11 mouse cellular contexts compared by ENCODE assay signal in the genomic region with DNA sequence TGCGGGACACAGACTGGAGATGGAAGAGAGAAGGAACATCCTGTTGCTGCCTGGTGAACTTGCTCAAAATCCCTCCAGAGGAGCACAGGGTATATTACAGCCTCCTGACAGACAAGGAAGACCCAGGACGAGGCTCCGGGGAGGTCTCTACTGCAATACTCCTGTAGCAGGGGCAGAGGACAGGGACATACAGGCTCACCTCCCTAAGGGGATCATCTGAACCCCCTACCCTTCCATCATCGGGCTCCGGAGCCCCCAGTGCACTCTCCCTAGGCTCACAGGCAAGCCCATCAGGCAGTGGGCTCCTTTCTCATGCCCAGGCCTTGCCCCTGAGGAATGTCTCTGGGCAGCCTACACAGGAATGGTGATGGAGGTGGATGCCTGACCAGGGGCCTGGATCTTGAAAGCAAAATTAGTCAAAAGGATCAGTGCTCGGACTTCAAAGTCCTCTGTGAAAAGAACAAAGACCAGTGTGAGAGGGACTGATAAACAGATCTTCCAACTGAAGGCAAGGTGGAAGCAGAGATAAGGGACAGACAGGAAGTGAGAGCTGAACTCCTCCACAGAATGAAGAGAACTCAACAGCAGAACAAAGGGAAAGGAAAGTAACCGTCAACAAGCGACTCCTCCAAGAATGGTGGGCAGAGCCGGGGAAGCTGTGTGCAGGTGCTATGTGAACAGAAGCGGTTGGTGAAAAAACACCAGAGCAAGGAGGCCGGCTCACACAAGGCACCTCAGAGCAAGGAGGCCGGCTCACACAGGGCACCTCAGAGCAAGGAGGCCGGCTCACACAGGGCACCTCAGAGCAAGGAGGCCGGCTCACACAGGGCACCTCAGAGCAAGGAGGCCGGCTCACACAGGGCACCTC. TPM values are rescaled to one million over a fixed set of nuclear protein-coding genes. Genes with fewer than 3 reads are reported as not detected.
DNase-seq lines count a peak whose midpoint lies in the region; ATAC-seq and TF ChIP-seq lines count a peak whose summit lies in the region.
"Had no signal": no experiment of that assay in that cellular context is flagged by ENCODE, and none has a peak within 500 bp of the region (broad histone marks: within the 10 kb centered on the region; RNA-seq: fewer than 3 reads in every experiment).

No protein-coding gene starts in this region.

- no peaks in the 10 kb centered on the region for H3K4me1 ChIP-seq in lung, postnatal 0 days (ENCODE audit: insufficient read depth, low read depth, low read length)
- peaks cover 2% of the 10 kb centered on the region; the same call in 1 of the 2 replicates for H3K4me1 ChIP-seq in lung, adult 2 months (ENCODE audit: control insufficient read depth, insufficient read depth, low read length)
- 0 out of 2 replicates have a peak, but pooled peaks cover 5% of the 10 kb centered on the region for H3K4me1 ChIP-seq in limb, embryonic 13.5 days

- H3K4me2 ChIP-seq in lung, postnatal 0 days (replicated peaks; ENCODE audit: low read depth, low read length) = no peak overlapping the region
- no peak overlapping the region for H3K4me2 ChIP-seq in limb, embryonic 13.5 days (replicated peaks)
- H3K4me2 ChIP-seq: midbrain, embryonic 11.5 days had no signal

- H3K9me3 ChIP-seq in lung, postnatal 0 days (ENCODE audit: low read length) = no peaks in the 10 kb centered on the region
- no peaks in the 10 kb centered on the region for H3K9me3 ChIP-seq in limb, embryonic 13.5 days

- peak; percentile 21 for DNase-seq in embryo, embryonic 10.5 days (ENCODE audit: low spot score)
- DNase-seq in embryo, embryonic 9.5 days (ENCODE audit: extremely low spot score) = no peak
- peak; percentile 28 for DNase-seq in lung, postnatal 0 days (ENCODE audit: low spot score)
- DNase-seq in lung, adult 2 months = no peak
- DNase-seq in thymus, postnatal 25 days = peak; percentile 80
- no peak for DNase-seq in frontal cortex, postnatal 10 days (ENCODE audit: low spot score in 2 of 2)
- DNase-seq in frontal cortex, postnatal 25 days (ENCODE audit: low spot score in 2 of 2) = no peak
- DNase-seq: adrenal gland, postnatal 25 days; kidney, postnatal 36 days had no signal

- H3K27ac ChIP-seq in lung, postnatal 0 days (ENCODE audit: low read length) = peak overlapping the region; percentile 14; the same call in 1 of the 2 replicates
- H3K27ac ChIP-seq in limb, embryonic 13.5 days = no peak overlapping the region

- no peaks in the 10 kb centered on the region for H3K27me3 ChIP-seq in lung, postnatal 0 days (replicated peaks; ENCODE audit: insufficient read depth, low read length)
- no peaks in the 10 kb centered on the region for H3K27me3 ChIP-seq in limb, embryonic 13.5 days

- no peak overlapping the region for H3K4me3 ChIP-seq in lung, postnatal 0 days (ENCODE audit: low read depth, low read length)
- H3K4me3 ChIP-seq in lung, adult 2 months (replicated peaks; ENCODE audit: extremely low read depth, low read depth, low read length) = no peak overlapping the region
- no peak overlapping the region for H3K4me3 ChIP-seq in limb, embryonic 13.5 days

- peak; percentile 43 for TF ChIP-seq CTCF in lung, postnatal 0 days (IDR thresholded peaks at IDR 0.05)
- no peak for TF ChIP-seq CTCF in lung, adult 2 months (IDR thresholded peaks at IDR 0.05; ENCODE audit: insufficient read depth, low read length)

- H3K36me3 ChIP-seq in lung, postnatal 0 days (ENCODE audit: insufficient read depth, low read length) = peaks cover 55% of the 10 kb centered on the region; the same call in 1 of the 2 replicates
- H3K36me3 ChIP-seq in limb, embryonic 13.5 days = peaks cover 70% of the 10 kb centered on the region

- TF ChIP-seq EP300 in lung, postnatal 0 days (IDR thresholded peaks at IDR 0.05) = peak; percentile 70

- H3K9ac ChIP-seq in lung, postnatal 0 days (replicated peaks; ENCODE audit: low read depth) = no peak overlapping the region
- 0 out of 2 replicates have a peak overlapping the region, but pooled peaks have one; percentile 13 for H3K9ac ChIP-seq in limb, embryonic 13.5 days

- no peak for TF ChIP-seq POLR2A in lung, adult 2 months (IDR thresholded peaks at IDR 0.05; ENCODE audit: borderline replicate concordance, extremely low read depth, low read depth, low read length)

- peak; percentile 14 for ATAC-seq in lung, postnatal 0 days
- ATAC-seq in limb, embryonic 13.5 days (ENCODE audit: low FRiP score, low read depth) = 0 out of 2 replicates have a peak, but pooled peaks have one; percentile 5

- WGBS in lung, postnatal 0 days = 43% methylated on average over 15 of the region's 15 CpGs
- WGBS in lung, adult 2 months = 40% methylated on average over 15 of the region's 15 CpGs
- WGBS in limb, embryonic 13.5 days = 60% methylated on average over 15 of the region's 15 CpGs

RNA-seq across cellular contexts. Expression of a gene that starts 32.3 kb away (rescaled TPM):
- 6.2 and 7.1 TPM in 2 replicates for polyA plus RNA-seq in lung, postnatal 0 days (2015; fragmentation: Nextera tagmentation; extraction: Ambion mirVana)
- 19.0 and 20.4 TPM in 2 replicates for polyA plus RNA-seq in lung, adult 2 months (2012; rRNA removed)
- polyA plus RNA-seq in limb, embryonic 13.5 days (2015; fragmentation: Nextera tagmentation; extraction: Ambion mirVana) = 5.2 and 5.7 TPM in 2 replicates

RNA-seq across cellular contexts. Expression of a gene that starts 41.0 kb away (rescaled TPM):
- polyA plus RNA-seq in lung, postnatal 0 days (2015; fragmentation: Nextera tagmentation; extraction: Ambion mirVana) = 17.9 and 21.4 TPM in 2 replicates
- polyA plus RNA-seq in lung, adult 2 months (2012; rRNA removed) = 38.8 and 44.7 TPM in 2 replicates
- polyA plus RNA-seq in limb, embryonic 13.5 days (2015; fragmentation: Nextera tagmentation; extraction: Ambion mirVana) = 18.9 and 19.8 TPM in 2 replicates

RNA-seq across cellular contexts. Expression of a gene that starts 47.9 kb away (rescaled TPM):
- polyA plus RNA-seq in lung, postnatal 0 days (2015; fragmentation: Nextera tagmentation; extraction: Ambion mirVana) = 100 and 120 TPM in 2 replicates
- polyA plus RNA-seq in lung, adult 2 months (2012; rRNA removed) = 115 and 147 TPM in 2 replicates
- 42.4 and 50.3 TPM in 2 replicates for polyA plus RNA-seq in limb, embryonic 13.5 days (2015; fragmentation: Nextera tagmentation; extraction: Ambion mirVana)

Comparison
In these comparisons a context has a peak if more than half of its experiments do, and no peak if none do; other contexts are left out.
1. DNase-seq: peak in embryo, embryonic 10.5 days (single experiment), lung, postnatal 0 days (single experiment) and thymus, postnatal 25 days (single experiment); none in embryo, embryonic 9.5 days (single experiment), lung, adult 2 months (single experiment), frontal cortex, postnatal 10 days (0 of 2) and frontal cortex, postnatal 25 days (0 of 2).